Mouse (Mus musculus): Measurements from ENCODE around the gene Serpina6. TPM values are rescaled to one million over a fixed set of nuclear protein-coding genes. Genes with fewer than 3 reads are reported as not detected.

The Serpina6 gene
- polyA plus RNA-seq, 1 experiment from 2014 or later: not detected

- Histone ChIP-seq H3K9ac (ENCODE audit: low read length) (no peak overlapping the region), H3K4me2 (replicated peaks; ENCODE audit: low read depth) (no peak overlapping the region), H3K27me3 (ENCODE audit: control insufficient read depth, insufficient read depth, low read length) (no peaks in the 10 kb centered on the region), H3K9me3 (ENCODE audit: control insufficient read depth, low read length) (no peaks in the 10 kb centered on the region), H3K36me3 (ENCODE audit: control insufficient read depth, insufficient read depth, low read length) (no peaks in the 10 kb centered on the region), H3K4me3 (ENCODE audit: low read depth, low read length) (no peak overlapping the region), H3K27ac (replicated peaks) (no peak overlapping the region), H3K4me1 (replicated peaks; ENCODE audit: control insufficient read depth, insufficient read depth) (no peaks in the 10 kb centered on the region)
- no peak for TF ChIP-seq EP300 (optimal IDR thresholded peaks at IDR 0.05)
- no peak for TF ChIP-seq CTCF (IDR thresholded peaks at IDR 0.05; ENCODE audit: low read depth)
- no peak for DNase-seq (ENCODE audit: low spot score)
- no peak for ATAC-seq (ENCODE audit: low FRiP score, low TSS enrichment)
- 73% methylated on average over 2 of the region's 2 CpGs for WGBS
These were observed 21.2 kb downstream of the Serpina6 start for GRCm38 (mm10) chr12:103635846-103636245.

GRCm38 (mm10) chr12:103634430-103634829 lies 22.6 kb downstream of the Serpina6 start:
- DNase-seq (ENCODE audit: low spot score) (no peak), ATAC-seq (ENCODE audit: low FRiP score, low TSS enrichment) (no peak)
- Histone ChIP-seq H3K27me3 (ENCODE audit: control insufficient read depth, insufficient read depth, low read length) (no peaks in the 10 kb centered on the region), H3K9ac (ENCODE audit: low read length) (no peak overlapping the region), H3K4me3 (ENCODE audit: low read depth, low read length) (no peak overlapping the region), H3K9me3 (ENCODE audit: control insufficient read depth, low read length) (no peaks in the 10 kb centered on the region), H3K27ac (replicated peaks) (no peak overlapping the region), H3K4me1 (replicated peaks; ENCODE audit: control insufficient read depth, insufficient read depth) (no peaks in the 10 kb centered on the region), H3K4me2 (replicated peaks; ENCODE audit: low read depth) (no peak overlapping the region), H3K36me3 (ENCODE audit: control insufficient read depth, insufficient read depth, low read length) (no peaks in the 10 kb centered on the region)
- TF ChIP-seq CTCF (IDR thresholded peaks at IDR 0.05; ENCODE audit: low read depth) (no peak), EP300 (optimal IDR thresholded peaks at IDR 0.05) (no peak)
- WGBS: 85% methylated on average over 2 of the region's 2 CpGs

- no peaks in the 10 kb centered on the region for H3K9me3 ChIP-seq (ENCODE audit: control insufficient read depth, low read length)
- no peak for ATAC-seq (ENCODE audit: low FRiP score, low TSS enrichment)
- no peaks in the 10 kb centered on the region for H3K27me3 ChIP-seq (ENCODE audit: control insufficient read depth, insufficient read depth, low read length)
- H3K9ac ChIP-seq (ENCODE audit: low read length): no peak within 1 kb of the TSS
- no peak within 1 kb of the TSS for H3K4me2 ChIP-seq (replicated peaks; ENCODE audit: low read depth)
- no peak within 1 kb of the TSS for H3K27ac ChIP-seq (replicated peaks)
- WGBS: 63% methylated on average over 3 of the region's 3 CpGs
- no peak for TF ChIP-seq CTCF (IDR thresholded peaks at IDR 0.05; ENCODE audit: low read depth)
- no peak for TF ChIP-seq EP300 (optimal IDR thresholded peaks at IDR 0.05)
- no peak for DNase-seq (ENCODE audit: low spot score)
- no peaks in the 10 kb centered on the region for H3K4me1 ChIP-seq (replicated peaks; ENCODE audit: control insufficient read depth, insufficient read depth)
- no peaks in the 10 kb centered on the region for H3K36me3 ChIP-seq (ENCODE audit: control insufficient read depth, insufficient read depth, low read length)
- no peak within 1 kb of the TSS for H3K4me3 ChIP-seq (ENCODE audit: low read depth, low read length)
These were observed 25.8 kb downstream of the Serpina6 start, which contains the start of gene Serpina10 for GRCm38 (mm10) chr12:103631203-103631612. Gene Serpina10 (minus strand): TSS chr12:103631444.

GRCm38 (mm10) chr12:103616860-103617261 lies 40.2 kb downstream of the Serpina6 start:
- Histone ChIP-seq H3K4me3 (ENCODE audit: low read depth, low read length) (no peak overlapping the region), H3K9me3 (ENCODE audit: control insufficient read depth, low read length) (no peaks in the 10 kb centered on the region), H3K27me3 (ENCODE audit: control insufficient read depth, insufficient read depth, low read length) (no peaks in the 10 kb centered on the region), H3K27ac (replicated peaks) (no peak overlapping the region), H3K4me2 (replicated peaks; ENCODE audit: low read depth) (no peak overlapping the region), H3K9ac (ENCODE audit: low read length) (no peak overlapping the region), H3K4me1 (replicated peaks; ENCODE audit: control insufficient read depth, insufficient read depth) (no peaks in the 10 kb centered on the region), H3K36me3 (ENCODE audit: control insufficient read depth, insufficient read depth, low read length) (no peaks in the 10 kb centered on the region)
- TF ChIP-seq CTCF (IDR thresholded peaks at IDR 0.05; ENCODE audit: low read depth) (no peak), EP300 (optimal IDR thresholded peaks at IDR 0.05) (no peak)
- DNase-seq (ENCODE audit: low spot score) (no peak), ATAC-seq (ENCODE audit: low FRiP score, low TSS enrichment) (no peak)
- WGBS: 70% methylated on average over 10 of the region's 10 CpGs

- H3K27me3 ChIP-seq (ENCODE audit: control insufficient read depth, insufficient read depth, low read length): no peaks in the 10 kb centered on the region
- TF ChIP-seq CTCF (IDR thresholded peaks at IDR 0.05; ENCODE audit: low read depth): no peak
- no peak for TF ChIP-seq EP300 (optimal IDR thresholded peaks at IDR 0.05)
- ATAC-seq (ENCODE audit: low FRiP score, low TSS enrichment) (no peak), DNase-seq (ENCODE audit: low spot score) (no peak)
- H3K36me3 ChIP-seq (ENCODE audit: control insufficient read depth, insufficient read depth, low read length): no peaks in the 10 kb centered on the region
- H3K9ac ChIP-seq (ENCODE audit: low read length): no peak overlapping the region
- no peaks in the 10 kb centered on the region for H3K9me3 ChIP-seq (ENCODE audit: control insufficient read depth, low read length)
- no peaks in the 10 kb centered on the region for H3K4me1 ChIP-seq (replicated peaks; ENCODE audit: control insufficient read depth, insufficient read depth)
- H3K27ac ChIP-seq (replicated peaks): no peak overlapping the region
- H3K4me2 ChIP-seq (replicated peaks; ENCODE audit: low read depth): no peak overlapping the region
- 70% methylated on average over 4 of the region's 4 CpGs for WGBS
- H3K4me3 ChIP-seq (ENCODE audit: low read depth, low read length): no peak overlapping the region
These were observed 41.3 kb downstream of the Serpina6 start for GRCm38 (mm10) chr12:103615734-103616133.

GRCm38 (mm10) chr12:103615141-103615540 lies 41.9 kb downstream of the Serpina6 start:
- no peaks in the 10 kb centered on the region for H3K36me3 ChIP-seq (ENCODE audit: control insufficient read depth, insufficient read depth, low read length)
- H3K4me3 ChIP-seq (ENCODE audit: low read depth, low read length): no peak overlapping the region
- no peak for TF ChIP-seq EP300 (optimal IDR thresholded peaks at IDR 0.05)
- no peak for TF ChIP-seq CTCF (IDR thresholded peaks at IDR 0.05; ENCODE audit: low read depth)
- ATAC-seq (ENCODE audit: low FRiP score, low TSS enrichment) (no peak), DNase-seq (ENCODE audit: low spot score) (no peak)
- H3K4me2 ChIP-seq (replicated peaks; ENCODE audit: low read depth): no peak overlapping the region
- no peak overlapping the region for H3K27ac ChIP-seq (replicated peaks)
- WGBS: 66% methylated on average over 1 of the region's 1 CpGs
- no peaks in the 10 kb centered on the region for H3K4me1 ChIP-seq (replicated peaks; ENCODE audit: control insufficient read depth, insufficient read depth)
- no peaks in the 10 kb centered on the region for H3K9me3 ChIP-seq (ENCODE audit: control insufficient read depth, low read length)
- H3K27me3 ChIP-seq (ENCODE audit: control insufficient read depth, insufficient read depth, low read length): no peaks in the 10 kb centered on the region
- no peak overlapping the region for H3K9ac ChIP-seq (ENCODE audit: low read length)

Measured in stomach, postnatal 0 days (tissue).